Mouse (Mus musculus) heart, postnatal 36 days (tissue): ENCODE measurements around the gene Khk. TPM values are rescaled to one million over a fixed set of nuclear protein-coding genes. Genes with fewer than 3 reads are reported as not detected.
A peak's percentile ranks its signal among the peaks of the same experiment; 100 is the strongest.

Experiments
- DNase-seq, 2 experiments: peaks; one replicate each; pipeline ENCODE4 v3.0.0; 2021 to 2022
- intact Hi-C: fragments of 180-260 bp; cut with DNase I; formaldehyde crosslinking; loops from one replicate; pipeline ENCODE4 v1.15.1; 2025
- total RNA-seq, 2 experiments: library from RNA; stranded (reverse); gene quantifications; 2 replicates each; pipeline ENCODE4 v1.2.3; 2021

Gene Khk
- total RNA-seq, 2 experiments from 2014 or later, result 19.9 to 26.6 TPM

- intact Hi-C loops, result no loop called here
- no peak for DNase-seq
Measured at GRCm38 (mm10) chr5:30910481-30910880, 10.8 kb upstream of the Khk start.

GRCm38 (mm10) chr5:30912156-30912555, 9.1 kb upstream of the Khk start:
- DNase-seq, result no peak
- intact Hi-C loops, result no loop called here

DNA sequence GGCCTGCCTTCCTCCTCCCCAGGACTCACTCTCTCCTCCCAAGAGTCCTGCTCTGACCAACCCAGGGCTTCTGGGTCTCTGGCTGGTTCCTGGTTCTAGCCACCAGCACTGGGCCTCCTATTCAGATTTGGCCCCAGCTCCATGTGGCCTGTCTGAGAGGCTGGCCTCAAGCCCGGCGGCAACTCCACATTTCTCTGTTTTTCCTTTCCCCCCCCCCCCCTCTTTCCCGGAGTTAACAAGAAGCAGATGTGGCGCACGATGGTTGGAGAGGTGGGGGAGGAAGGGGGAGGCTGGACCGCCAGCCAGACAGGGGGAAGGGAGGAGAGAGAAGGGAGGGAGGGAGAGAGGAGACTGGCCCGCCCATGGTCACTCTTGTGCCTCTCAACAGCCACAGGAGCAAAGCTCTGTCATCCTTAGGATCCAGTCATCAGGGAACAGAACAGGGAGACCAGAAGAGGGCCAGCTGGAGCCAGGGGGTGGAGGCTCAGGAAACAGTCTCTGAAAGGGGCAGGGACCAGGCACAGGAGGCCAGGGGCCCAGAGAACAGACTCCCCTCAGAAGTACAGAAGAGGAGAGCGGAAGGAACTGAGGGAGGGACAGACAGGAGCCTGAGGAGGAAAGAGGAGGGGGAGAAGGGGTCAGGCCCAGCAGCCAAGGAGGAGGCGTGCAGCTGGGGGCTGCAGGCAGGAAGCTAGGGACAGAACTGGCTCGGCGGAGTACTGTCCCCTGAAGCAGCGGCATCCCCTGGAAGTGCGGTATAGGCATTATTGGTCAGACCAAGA, 8.0 kb upstream of the Khk start, which contains the start of gene Emilin1:
Gene Emilin1 (plus strand): TSS at position 343 of the 782 bp plus-strand sequence.
- intact Hi-C loops, result no loop called here
- peak; percentile 72 to 77 for DNase-seq

- intact Hi-C loops, result loop anchor here (2.0 kb wide), 2 partner anchors 25 to 107 kb away; partner anchors contain the start of gene Agbl5
- no peak for DNase-seq
Measured at GRCm38 (mm10) chr5:30914101-30914635, 7.1 kb upstream of the Khk start.

DNA sequence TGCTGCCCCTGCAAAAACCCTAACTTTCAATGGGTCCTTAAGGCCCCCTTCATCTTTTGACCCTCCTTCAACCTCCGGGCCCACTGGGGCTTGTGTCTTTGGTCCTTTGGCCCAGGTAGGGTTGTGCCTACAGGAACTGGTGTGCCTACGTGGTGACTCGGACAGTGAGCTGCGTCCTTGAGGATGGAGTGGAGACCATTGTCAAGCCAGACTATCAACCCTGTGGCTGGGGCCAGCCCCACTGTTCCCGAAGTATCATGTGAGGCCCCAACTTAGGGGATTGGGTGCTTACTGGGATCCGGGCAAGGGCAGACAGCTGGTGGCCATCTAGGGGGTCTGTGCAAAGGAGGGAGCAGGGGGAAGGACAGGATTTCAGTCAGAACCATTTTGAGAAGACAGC, 6.4 kb upstream of the Khk start:
- intact Hi-C loops, result loop anchor here (2.0 kb wide), 2 partner anchors 26 to 108 kb away; partner anchors contain the start of gene Agbl5

DNA sequence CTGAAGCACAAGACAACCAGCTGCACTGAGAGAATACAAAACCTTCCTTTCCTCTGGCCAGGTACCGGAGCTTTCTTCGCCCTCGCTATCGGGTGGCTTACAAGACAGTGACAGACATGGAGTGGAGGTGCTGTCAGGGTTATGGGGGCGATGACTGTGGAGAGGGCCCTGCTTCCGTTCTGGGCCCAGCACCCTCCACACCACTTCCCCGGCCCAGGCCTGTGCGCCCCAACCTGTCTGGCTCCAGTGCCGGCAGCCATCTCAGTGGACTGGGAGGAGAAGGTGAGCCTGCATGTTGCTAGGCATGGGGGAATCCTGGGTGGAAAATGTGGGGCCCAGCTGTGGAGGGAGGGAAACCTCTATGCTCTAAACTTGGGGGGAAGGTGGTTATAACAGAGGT, 5.8 kb upstream of the Khk start:
- intact Hi-C loops, result loop anchor here (2.0 kb wide), 2 partner anchors 27 to 109 kb away; partner anchors contain the start of gene Agbl5
- DNase-seq, result no peak

More for the DNA sequence above, 6.4 kb upstream of the Khk start:
- DNase-seq, result no peak

DNA sequence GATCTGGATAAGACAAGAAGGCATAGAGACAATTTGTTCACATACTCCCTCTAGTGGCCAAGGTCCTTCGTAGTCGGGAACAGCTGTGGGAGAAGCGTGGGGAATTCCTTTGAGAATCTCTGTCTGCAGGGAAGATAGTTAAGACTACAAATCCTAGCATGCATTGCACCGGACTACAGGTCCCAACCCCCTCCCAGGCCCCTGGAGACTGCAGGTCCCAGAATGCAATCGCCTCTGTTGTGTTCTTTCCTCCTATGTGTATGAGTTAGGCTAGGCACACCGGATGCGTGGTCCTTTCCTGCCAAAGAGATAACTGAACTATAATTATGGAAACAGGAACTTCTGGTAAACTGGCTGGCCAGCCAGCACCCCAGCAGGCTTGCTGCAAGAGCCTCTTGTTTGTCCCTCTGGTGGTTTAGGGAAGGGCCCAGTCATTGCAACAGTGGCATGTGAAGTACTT, 5.2 kb upstream of the Khk start:
- intact Hi-C loops, result loop anchor here (2.0 kb wide), 3 partner anchors 27 to 109 kb away; partner anchors contain the start of gene Agbl5
- DNase-seq, result peak; percentile 80 to 84

- DNase-seq, result no peak
- intact Hi-C loops, result loop anchor here (2.0 kb wide), 1 partner anchor 42 kb away; no protein-coding TSS in a partner anchor
Measured at GRCm38 (mm10) chr5:30916841-30917240, 4.4 kb upstream of the Khk start.

DNA sequence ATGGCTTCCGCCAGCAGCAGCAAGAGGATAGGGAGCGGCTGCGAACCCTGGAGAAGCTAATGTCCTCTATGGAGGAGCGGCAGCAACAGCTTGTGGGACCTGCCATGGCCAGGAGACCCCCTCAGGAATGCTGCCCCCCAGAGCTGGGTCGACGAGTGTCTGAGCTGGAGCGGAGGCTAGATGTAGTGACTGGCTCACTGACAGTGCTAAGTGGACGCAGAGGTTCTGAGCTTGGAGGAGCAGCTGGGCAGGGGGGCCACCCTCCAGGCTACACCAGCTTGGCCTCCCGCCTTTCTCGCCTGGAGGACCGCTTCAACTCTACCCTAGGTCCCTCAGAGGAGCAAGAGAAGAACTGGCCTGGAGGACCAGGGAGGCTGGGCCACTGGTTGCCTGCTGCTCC, 3.9 kb upstream of the Khk start:
- intact Hi-C loops, result loop anchor here (2.0 kb wide), 1 partner anchor 41 kb away; no protein-coding TSS in a partner anchor
- DNase-seq, result no peak

GRCm38 (mm10) chr5:30917891-30918670, 3.1 kb upstream of the Khk start:
- no peak for DNase-seq
- intact Hi-C loops, result loop anchor here (2.0 kb wide), 1 partner anchor 41 kb away; no protein-coding TSS in a partner anchor

- no peak for DNase-seq
- intact Hi-C loops, result no loop called here
Measured at GRCm38 (mm10) chr5:30918691-30919090, 2.5 kb upstream of the Khk start.

GRCm38 (mm10) chr5:30919831-30920614, 1.2 kb upstream of the Khk start:
- DNase-seq, result no peak
- intact Hi-C loops, result loop anchor here (2.0 kb wide), 1 partner anchor 51 kb away; the partner anchor contains the start of gene Tmem214

DNA sequence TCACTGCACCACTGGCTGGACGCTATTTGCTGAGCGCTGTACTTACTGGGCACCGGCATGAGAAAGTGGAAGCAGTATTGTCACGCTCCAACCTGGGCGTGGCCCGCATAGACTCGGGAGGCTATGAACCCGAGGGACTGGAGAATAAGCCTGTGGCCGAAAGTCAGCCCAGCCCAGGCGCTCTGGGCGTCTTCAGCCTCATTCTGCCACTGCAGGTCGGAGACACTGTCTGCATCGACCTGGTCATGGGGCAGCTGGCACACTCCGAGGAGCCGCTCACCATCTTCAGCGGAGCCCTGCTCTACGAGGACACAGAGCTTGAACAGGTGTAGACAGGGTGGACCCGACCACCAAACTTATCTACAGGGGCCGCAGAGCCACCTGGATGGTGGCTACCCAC, 610 bp upstream of the Khk start:
- intact Hi-C loops, result loop anchor here (2.0 kb wide), 1 partner anchor 52 kb away; the partner anchor contains the start of gene Tmem214
- peak in 1 of 2 experiments; percentile 41 for DNase-seq

DNA sequence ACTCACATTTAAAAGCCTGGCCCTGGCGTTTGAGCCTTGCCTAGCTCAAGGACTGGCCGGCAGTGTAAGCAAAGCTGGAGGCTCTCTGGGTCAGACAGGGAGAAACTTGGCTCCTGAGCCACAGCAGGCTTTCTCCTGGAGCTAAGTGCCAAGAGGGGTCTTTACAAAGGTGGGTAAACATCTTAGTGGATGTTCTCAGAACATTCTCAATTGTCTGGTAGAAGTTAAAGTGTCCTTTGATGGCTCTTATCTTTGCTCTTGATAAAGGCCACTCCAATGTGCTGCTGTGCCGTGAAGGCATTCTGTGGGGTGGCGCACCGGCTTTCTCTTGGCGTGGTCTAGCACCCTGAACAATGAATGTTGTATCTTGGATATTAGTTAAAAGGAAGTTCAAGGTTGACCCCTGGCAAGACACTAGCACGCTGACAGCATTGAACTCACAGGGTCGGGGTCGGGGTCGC, 1.4 kb downstream of the Khk start:
- DNase-seq, result no peak
- intact Hi-C loops, result no loop called here

GRCm38 (mm10) chr5:30923119-30923518, 1.9 kb downstream of the Khk start:
- no peak for DNase-seq
- intact Hi-C loops, result no loop called here

- DNase-seq, result no peak
- intact Hi-C loops, result no loop called here
Measured at GRCm38 (mm10) chr5:30924614-30925013, 3.4 kb downstream of the Khk start.

DNA sequence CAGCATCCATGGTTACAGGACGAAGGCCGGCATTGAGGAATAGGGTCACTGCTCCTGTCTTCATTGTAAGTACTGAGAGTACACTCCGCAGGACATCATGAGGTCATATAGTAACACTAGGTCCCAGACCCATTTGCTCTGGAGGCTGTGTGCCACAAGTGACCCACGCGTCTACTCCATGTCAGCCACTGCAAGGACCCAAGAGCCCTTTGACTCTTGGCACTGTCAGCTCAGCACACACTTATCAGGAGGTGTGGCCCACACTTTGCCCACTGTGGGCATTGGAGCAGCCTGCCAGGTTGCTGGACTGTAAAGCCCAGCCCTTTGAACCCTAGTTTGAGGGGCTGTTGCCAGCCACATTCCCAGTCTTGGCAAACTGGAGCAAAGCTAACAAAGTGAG, 4.0 kb downstream of the Khk start:
- intact Hi-C loops, result no loop called here
- no peak for DNase-seq

DNA sequence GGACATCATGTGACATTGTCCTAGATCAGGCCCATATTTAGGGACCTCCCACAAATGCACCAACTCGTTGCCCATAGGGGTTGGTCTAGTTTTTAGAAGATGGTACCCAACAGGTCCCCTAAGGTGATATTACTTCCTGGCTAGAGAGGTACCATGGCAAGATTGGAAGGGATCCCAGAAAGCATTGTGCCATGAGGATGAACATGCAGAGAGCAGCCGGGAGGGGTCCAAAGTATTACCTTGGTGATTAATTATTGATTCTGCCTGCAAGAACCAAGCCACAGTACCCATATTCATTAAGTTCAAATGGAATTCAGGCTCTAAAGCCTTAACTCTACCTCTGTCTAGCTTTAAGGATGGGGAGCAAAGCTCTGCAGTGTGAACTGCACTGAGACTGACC, 4.8 kb downstream of the Khk start:
- intact Hi-C loops, result no loop called here
- DNase-seq, result no peak

- DNase-seq, result no peak
- intact Hi-C loops, result no loop called here
Measured at GRCm38 (mm10) chr5:30927945-30928529, 6.8 kb downstream of the Khk start.
